Mouse (Mus musculus): ENCODE data around the gene Frmpd4.
A peak's percentile ranks its signal among the peaks of the same experiment; 100 is the strongest.

The Frmpd4 gene

DNA sequence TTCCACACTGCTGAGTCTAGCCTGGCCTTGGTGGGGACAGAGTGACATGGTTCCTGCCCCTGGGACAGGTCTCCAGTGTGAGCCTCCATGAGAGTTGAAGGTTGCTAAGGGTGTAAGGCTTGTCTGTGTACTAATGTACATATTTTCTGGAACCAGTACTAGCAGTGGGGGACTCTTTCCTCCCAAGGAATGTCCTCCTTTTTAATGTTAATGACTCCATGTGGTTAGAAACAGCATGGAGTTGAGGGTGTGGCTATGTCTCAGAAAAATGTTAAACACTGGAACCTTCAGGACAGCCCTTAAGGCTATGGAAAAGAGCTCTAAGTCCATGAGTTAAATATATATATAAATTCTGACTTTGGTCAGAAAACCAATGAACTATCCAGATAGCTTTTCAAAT, 436.0 kb downstream of the Frmpd4 start:
- no peak for DNase-seq (ENCODE audit: inconsistent age in 2 of 2, low spot score in 1 of 2)

DNA sequence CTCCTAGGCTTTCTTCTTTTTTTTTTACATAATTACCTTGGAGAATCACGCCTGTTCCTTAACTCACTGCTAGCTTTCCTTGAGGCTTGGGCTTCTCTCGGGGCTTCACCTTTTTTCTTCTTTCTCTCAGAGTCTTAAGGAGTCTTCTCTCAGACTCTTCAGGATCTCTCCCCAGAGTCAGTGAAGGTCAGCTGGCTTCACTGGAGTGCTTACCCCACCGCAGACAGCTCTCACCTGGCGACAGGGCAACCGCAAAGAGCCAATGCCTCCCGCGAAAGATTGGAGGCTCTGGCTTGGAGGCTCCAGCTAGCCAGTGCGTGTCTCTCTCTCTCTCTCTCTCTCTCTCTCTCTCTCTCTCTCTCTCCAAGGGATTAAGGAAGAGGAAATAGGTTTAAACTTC, 453.0 kb downstream of the Frmpd4 start:
- DNase-seq (ENCODE audit: inconsistent age in 2 of 2, low spot score in 1 of 2), result peak in 1 of 2 experiments; percentile 54

DNA sequence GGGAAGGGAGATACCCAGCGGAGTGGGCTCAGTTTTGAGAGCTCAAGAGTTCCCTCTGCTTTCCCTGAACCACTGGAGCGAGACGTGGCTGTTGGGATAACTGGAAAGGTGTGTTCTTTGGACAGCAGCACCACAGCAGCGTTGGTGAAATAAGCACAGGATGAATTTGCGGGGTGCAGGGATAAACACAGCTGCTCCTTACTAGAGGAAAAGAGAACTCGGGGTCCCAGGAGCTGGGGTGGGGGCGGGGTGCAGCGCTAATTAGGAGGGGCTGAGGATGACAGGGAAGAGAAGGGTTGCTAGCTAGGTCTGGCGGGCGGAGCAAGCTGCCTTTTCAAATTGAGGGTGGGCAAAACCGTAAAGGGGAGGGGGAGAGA, 453.5 kb downstream of the Frmpd4 start:
- DNase-seq (ENCODE audit: inconsistent age in 2 of 2, low spot score in 1 of 2), result no peak

DNA sequence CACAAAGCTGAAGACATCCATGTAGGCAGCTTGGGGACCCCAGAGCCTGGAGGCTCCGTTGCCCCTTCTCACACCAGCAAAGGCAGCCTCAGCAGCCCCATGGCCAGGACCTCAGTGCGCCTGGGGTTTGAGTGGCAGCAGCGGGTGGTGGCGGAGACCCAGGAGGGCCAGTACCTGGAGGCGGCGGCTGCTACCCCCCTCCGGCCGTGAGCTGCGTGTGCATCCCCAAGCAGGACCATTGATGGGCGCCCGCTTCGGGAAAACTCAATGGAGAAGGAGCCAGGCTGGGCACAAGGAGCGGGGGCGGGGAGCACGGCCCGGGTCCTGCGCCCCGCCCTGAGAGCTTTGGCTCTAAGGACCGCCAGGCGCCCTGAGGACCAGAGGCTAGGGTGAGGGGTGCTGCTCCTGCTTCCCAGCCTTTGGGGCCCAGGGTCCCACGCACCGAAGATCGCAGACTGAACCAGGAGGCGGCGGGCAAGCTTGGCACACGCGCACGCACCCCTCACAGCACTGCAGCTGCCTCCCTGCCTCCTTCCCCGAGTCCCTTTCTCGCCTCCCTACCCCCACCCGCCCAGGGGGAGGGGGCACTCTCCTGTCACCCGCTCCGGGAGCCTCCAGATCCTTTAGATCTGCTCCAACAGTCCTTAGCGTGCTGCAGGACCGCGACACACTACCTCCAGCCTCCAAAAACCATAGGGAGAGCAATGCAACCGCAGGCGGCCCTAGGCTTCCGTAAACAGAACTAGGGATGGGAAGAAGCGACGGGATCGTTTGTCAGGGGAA, 454.0 kb downstream of the Frmpd4 start:
- peak; percentile 47 to 77 for DNase-seq (ENCODE audit: inconsistent age in 2 of 2, low spot score in 1 of 2)

DNA sequence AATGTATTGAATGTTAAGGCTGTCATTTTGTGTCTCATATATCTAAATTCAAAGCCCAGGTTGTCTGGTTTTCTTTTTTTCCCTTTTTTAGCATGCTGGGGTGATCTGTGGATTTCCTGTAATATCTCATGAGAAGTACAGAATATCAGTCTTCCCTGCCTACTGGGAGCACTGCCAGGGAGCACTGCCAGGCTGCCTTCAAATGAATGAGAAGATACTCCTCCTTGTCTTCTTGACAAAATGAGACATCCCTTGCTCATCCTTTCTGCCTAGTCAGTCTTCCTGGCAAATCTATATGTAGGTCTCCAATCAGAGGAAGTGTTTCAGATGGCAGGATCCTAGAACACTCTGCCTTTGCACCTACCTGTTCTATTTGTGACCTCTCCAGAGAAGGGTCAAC, 535.4 kb downstream of the Frmpd4 start:
- no peak for DNase-seq (ENCODE audit: inconsistent age in 2 of 2, low spot score in 1 of 2)

DNA sequence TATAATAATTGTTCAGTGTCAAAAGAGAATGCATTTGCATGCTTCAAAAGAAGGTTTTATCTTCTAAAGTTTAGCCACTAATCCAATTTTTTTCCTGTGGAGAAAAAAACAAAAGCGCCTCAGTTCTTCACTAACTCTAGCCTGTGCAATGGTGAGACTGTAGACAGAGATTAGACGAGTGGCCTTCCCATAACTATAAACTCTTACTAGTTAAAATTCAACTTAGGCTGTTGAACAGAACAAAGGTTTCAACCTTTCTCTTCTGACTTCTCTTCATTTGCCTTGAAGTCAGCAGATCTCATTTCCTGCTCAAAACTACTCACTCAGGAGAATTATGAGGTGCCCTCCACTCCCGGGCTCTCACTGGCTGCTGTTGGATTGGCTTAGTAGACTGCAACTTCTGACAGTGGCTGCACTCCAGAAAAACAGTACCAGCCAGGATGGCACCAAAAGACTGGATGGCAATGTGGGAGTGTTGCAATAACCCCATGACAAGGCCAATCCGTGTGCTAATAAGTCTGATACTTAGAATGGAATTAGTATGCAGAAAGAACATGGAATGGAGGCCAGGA, 556.4 kb downstream of the Frmpd4 start:
- peak in 1 of 2 experiments; percentile 71 for DNase-seq (ENCODE audit: inconsistent age in 2 of 2, low spot score in 1 of 2)

DNA sequence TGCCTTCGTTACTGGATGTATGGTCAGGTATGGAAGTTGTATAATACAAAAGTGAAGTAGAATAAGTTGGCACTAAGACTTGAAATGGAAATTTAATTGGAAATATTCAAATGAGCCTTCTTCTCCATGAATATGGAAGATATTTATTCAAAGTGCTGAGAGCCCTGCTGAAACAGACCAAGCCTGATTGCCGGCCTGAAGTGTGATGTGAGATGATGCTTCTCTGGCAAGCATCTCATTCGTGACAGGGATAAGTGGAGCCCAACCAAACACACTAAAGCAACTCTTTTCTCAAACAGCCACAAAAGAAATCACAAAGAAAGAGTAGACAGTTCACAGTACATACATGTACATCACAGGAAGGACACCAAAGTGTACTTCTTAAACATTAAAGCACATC, 559.2 kb downstream of the Frmpd4 start:
- DNase-seq (ENCODE audit: inconsistent age in 2 of 2, low spot score in 1 of 2), result no peak

DNA sequence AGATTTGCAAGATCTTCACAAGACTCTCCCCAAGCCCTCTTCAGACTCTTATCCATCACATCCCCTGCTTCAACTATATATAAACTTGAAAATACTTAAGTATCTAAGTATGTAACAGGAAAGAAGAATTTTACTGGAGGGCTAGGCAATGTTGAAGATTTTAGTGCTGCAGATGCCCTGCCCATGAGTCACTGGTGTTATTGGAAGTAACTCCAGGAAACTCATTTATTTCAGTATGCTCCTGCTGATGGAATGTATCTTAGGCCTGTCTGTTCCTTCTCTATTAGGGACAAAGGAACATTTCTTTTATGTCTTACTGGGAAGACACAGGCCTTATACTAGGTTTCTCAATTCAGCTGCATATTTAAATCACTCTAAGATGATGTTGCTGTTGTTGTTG, 592.2 kb downstream of the Frmpd4 start:
- no peak for DNase-seq (ENCODE audit: inconsistent age in 2 of 2, low spot score in 1 of 2)

DNA sequence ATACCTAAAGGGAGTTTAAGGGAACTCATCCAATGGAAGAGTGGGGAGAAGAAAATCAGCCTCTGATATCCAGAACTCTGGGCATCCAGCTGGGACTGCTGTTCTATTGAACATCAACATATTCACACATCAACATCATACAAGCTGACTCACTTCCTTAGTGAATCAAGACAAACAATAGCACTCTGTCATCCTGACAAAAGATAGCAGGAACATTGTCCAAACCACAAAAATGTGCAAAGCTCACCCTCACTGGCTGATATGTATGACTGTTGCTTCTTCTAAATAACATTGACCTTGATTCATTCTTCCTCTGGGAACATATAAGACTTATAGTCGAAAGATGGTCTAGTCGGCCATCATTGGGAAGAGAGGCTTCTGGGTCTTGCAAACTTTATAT, 625.8 kb downstream of the Frmpd4 start:
- DNase-seq (ENCODE audit: inconsistent age in 2 of 2, low spot score in 1 of 2), result no peak

DNA sequence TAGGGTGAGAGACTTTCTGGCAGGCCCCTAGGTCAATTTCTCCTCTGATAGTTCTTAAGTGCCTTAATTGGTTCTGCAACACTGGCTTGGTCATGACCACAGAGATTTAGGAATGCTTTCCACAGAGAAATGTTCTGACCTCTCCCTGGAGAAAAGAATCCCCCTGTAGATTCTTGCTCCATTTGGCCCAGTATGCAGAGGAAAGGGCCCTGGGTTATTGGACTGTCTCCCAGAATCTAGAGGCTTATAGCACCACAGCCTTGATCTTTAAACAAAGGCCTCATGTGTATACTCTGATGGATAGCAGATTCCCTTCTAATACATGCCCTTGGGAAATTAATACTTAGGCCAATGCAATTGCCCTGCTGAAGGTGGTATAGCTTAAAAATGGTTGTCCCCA, 667.5 kb downstream of the Frmpd4 start:
- DNase-seq (ENCODE audit: inconsistent age in 2 of 2, low spot score in 1 of 2), result peak; percentile 5 to 68

DNA sequence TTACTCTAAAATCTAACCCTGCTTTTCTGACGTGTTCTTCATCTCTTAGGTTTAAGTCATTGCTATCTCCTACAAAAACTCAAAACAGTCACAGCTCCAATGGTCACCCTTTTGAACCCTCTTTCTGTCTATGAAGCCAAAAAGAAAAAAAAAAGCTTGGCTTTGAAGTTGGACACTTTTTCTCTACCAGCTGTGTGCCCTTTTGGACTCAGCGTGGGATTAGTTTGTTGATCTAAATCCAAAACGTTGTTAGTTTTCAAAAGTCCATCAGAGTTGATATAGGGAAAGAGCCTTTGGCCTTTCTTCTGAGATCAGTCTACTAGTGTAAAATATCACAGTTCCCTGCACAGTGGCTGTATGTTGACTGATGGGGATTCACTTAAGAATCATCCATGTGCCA, 676.0 kb downstream of the Frmpd4 start:
- DNase-seq (ENCODE audit: inconsistent age in 2 of 2, low spot score in 1 of 2), result no peak

DNA sequence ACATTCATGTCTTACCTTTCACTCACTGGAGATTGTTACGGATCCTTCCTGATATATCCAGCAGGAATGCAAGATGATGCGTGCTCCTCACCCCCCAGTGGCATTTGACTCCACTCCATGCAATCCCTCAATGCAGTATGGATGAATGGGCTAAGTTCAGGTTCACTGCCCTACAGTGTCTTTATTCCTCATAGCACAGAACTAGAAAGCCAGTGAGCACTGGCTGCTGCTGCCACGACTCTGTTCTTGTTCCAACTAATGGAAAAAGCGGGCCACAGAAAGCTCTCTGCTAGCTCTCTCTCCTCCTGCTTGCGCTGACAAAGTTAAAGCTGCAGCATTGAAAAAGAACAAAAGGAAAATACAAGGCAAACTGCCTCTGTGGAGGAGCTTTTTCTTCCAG, 722.2 kb downstream of the Frmpd4 start:
- peak in 1 of 2 experiments; percentile 39 for DNase-seq (ENCODE audit: inconsistent age in 2 of 2, low spot score in 1 of 2)

DNA sequence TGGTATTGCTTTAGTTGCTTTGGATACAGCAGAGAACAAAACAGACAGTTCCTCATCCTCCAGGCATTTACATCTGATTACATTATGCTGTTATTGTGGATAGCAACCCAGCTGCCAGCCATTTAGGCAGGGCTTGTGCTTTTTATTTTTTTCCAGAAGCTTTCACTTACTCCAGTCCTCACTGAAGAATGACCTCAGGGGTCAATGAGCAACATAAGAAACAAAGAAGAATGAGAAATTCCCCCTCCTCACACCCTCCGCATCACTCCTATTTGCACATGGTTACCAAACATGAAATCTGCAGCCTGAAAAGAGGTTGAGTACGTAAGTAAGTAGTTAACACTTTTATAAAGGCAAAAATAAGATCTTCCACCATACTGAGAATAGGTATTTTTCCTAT, 744.5 kb downstream of the Frmpd4 start:
- no peak for DNase-seq (ENCODE audit: inconsistent age in 2 of 2, low spot score in 1 of 2)

DNA sequence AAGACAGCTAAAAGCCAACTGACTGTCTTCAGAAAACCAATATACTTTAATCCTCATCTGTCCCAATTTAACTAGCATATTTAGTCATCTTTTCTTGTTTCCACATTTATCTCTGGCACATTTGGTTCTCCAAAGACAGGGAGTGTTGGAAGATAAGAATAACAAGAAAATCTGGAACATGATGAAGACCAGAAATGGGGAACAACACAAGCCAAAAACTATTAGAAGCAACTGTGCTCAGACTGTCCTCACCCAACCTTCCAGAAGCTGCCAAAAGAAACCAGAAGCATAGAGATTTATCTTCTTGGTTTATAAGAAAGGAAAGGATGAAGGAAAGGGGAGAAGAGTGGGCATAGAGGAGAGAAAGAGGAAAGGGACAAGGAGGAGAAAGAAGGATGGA, 748.6 kb downstream of the Frmpd4 start:
- DNase-seq (ENCODE audit: inconsistent age in 2 of 2, low spot score in 1 of 2), result no peak

DNA sequence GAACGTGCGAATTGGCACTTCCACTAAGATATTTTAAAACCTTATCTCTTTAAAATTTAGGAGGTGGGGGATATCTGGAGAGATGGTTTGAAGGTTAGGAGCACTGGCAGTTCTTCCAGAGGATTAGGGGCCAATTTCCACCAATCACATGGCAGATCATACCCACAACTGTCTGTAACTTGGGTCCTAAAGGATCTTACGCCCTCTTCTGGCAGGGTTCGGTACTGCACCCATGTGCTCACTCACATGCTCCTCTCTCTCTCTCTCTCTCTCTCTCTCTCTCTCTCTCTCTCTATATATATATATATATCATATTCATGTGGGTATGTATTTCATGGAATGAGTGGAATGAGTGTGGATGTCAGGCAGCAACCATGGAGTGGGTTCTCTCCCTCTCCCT, 759.7 kb downstream of the Frmpd4 start:
- peak; percentile 24 to 44 for DNase-seq (ENCODE audit: inconsistent age in 2 of 2, low spot score in 1 of 2)

DNA sequence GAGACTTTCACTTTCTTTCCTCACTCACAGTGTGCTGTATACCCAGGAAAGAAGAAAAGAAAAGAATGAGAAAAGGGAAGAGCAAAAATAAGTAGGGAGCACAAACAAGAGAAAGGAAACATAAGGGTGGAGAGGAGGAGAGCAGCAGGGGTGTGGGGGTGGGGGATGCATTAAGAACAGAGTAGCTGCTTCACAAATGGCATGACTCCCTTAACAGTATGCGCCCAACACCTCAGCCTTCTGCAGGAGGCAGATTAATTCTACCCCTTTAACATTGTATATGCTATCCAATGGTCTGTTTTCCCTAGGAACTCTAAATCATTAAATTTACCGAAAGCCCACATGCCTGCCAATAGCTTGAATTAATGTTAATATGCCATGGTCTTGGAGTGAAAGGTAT, 766.9 kb downstream of the Frmpd4 start:
- no peak for DNase-seq (ENCODE audit: inconsistent age in 2 of 2, low spot score in 1 of 2)

DNA sequence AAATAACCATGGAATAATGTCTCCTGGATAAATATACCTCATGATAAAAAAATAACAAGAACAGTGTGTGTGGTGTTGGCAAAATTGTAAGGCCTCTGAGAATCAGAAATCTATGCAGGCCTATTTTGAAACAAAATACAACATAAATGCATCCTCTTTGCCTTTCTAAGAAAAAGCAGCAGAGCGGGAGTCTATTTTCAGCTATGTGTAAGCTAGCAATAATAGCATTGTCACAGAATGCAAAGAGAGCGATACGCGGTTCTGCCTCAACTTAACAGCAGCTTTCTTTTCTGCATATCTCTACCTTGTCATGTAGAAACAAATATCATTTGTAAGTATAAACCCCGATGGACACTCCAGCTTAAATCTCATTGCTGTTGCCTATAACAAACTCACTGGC, 768.5 kb downstream of the Frmpd4 start:
- no peak for DNase-seq (ENCODE audit: inconsistent age in 2 of 2, low spot score in 1 of 2)

DNA sequence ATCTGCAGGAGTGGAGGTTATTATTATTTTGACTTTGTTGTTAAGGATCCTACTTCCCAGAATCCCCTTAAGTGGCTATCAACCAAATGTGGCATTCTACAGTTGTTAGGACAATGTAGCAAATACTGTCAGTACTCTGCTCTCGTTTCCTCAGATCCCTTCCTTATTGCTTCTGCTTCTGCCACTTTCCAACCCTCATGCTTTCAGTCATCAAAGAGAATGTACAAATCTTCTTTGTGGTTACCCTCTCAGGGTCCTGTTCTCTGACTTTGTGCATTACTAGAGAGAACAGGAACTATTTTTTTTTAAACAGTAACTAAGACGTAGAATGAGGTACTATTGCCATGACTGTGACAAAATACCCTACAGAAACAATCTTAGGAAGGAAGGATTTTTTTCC, 788.3 kb downstream of the Frmpd4 start:
- DNase-seq (ENCODE audit: inconsistent age in 2 of 2, low spot score in 1 of 2), result no peak

DNA sequence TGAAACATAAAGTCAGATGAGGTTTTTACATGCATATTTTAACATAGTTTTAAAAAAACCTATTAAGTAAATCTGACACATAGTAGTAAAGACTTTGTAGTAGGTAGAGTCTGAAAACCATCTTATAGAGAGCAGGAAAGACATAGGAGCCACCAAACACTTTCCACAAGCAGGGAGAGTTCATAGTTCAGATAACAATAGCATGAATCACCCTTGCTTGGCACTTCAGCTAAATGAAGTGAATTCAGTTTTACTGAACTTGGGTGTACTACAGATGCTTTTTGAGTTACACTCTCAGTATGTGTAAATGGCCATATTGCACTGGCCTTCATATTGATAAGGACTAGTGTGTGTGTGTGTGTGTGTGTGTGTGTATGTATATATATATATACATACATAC, 793.5 kb downstream of the Frmpd4 start:
- DNase-seq (ENCODE audit: inconsistent age in 2 of 2, low spot score in 1 of 2), result no peak

DNA sequence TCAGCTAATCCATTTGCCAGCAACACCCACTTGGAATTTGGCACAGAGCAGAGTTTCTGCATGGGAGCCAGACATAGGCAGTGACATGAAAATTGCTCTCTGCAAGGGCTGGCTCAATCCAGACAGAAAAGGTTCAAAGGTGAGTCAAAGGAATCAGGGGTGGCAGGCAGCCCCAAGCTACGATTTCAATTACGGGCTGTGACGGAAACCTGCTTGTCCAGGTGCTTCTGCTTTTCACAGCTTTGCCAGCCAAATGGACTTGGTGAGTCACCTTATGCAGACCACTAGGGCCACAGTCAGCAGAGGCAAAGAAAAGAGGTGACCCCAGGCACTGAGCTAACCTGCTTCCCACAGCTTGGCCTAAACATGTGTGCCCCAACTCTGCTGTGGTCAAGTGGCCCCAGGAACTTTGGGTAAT, 857.5 kb downstream of the Frmpd4 start:
- no peak for DNase-seq (ENCODE audit: inconsistent age in 2 of 2, low spot score in 1 of 2)

DNA sequence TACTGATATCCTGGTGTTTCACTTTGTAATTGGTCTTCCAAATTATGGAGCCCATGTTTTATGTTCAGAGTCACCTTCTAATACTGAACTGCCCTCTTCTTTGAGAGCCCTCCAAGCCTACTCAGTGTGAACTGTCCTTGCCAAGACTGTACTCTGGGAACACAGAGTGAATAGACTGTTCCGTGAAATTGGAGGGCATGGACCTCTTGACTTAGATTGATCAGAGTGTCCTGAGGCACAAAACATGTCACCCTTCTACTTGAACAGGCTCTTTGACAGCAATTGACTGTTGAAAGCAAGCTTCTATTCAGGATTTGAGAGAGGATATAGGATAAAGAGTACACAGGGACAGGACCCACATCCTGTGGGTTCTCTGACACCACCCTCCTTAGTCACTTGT, 857.9 kb downstream of the Frmpd4 start:
- DNase-seq (ENCODE audit: inconsistent age in 2 of 2, low spot score in 1 of 2), result no peak

DNA sequence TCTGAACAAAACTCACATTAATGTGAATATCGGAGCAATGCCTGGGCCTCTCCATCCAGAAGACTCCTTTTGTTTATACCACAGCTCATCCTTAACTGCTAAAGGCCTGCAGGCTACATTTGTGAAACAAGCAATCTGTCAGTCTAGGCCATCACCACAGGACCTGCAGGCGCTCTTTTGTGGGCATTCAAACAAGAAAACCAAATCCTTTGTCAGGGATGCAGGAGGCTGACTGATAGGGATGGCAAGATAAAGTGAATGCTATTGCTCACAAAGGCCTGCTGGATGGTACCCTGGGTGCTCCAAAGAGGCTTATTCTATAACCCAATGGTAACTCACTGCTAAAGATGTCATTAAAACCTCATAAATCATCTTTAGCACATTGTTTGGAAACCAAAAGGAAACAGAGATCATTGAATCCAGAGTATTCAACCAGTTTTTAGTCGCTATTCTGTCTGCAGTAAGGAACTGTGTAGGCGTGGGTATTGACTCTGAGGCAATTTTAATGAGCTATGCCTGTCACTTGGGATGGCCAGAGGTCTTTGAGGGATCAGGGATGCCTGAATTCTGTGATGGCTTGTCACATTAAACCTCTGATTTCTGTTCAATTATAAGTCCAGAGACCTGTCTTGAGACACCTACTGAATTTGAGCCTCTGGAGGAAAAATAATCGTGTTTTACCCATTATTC, 922.1 kb downstream of the Frmpd4 start:
- no peak for DNase-seq (ENCODE audit: inconsistent age in 2 of 2, low spot score in 1 of 2)

All from adrenal gland, adult (tissue).